Mouse (Mus musculus) cerebellum, postnatal 14 days (tissue): ENCODE measurements around the gene Gm19345.

Experiments
- DNase-seq, 2 experiments: peaks; one replicate each; pipeline ENCODE4 v3.0.0; 2021; ENCODE audit warnings: mixed read lengths in 2 of 2

Gm19345 gene

GRCm38 (mm10) chr7:19851858-19852570 lies at the start of gene Gm19345:
Gene Gm19345, plus strand, starts transcription at chr7:19852003.
- peak; percentile 14 to 20 for DNase-seq

DNA sequence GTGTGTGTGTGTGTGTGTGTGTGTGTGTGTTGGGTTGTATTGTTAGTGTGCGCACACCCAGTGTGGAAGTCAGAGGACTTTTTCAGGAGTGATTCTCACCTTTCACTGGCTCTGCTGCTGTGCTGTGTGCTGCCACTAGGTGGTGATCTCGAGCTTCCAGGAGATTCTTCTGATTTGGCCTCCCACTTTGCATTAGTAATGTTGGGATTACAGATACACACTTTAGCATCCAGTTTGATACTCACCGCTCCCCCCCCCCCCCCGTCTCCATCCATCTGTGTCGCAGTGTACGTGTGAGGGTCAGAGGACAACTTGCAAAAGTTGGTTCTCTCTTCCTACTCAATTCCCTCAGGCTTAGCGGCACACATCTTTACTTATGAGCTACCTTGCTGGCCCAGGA lies 48.8 kb upstream of the Gm19345 start:
- DNase-seq, result peak; percentile 79 to 87

- DNase-seq, result no peak
Measured at GRCm38 (mm10) chr7:19806356-19806969, 45.3 kb upstream of the Gm19345 start.

DNA sequence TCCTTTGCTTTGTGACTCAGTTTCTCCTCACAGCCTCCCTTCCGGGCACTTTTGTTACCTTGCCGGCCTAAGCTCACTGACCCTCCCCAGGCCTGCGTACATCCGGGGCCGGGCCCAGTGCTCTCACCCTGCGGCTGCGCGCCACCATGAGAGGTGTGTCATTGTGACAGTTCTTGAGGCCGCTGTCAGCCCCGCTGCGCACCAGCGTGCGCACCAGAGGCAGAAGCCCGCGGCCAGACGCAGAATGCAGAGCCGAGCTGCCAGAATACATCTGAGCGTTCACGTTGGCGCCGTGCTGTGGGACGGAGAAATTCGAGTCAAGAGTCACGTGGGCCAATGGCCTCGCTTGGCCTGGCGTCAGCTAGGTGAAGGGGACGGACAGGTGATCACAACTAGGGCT lies 42.4 kb upstream of the Gm19345 start:
- DNase-seq, result peak; percentile 18 to 22

DNA sequence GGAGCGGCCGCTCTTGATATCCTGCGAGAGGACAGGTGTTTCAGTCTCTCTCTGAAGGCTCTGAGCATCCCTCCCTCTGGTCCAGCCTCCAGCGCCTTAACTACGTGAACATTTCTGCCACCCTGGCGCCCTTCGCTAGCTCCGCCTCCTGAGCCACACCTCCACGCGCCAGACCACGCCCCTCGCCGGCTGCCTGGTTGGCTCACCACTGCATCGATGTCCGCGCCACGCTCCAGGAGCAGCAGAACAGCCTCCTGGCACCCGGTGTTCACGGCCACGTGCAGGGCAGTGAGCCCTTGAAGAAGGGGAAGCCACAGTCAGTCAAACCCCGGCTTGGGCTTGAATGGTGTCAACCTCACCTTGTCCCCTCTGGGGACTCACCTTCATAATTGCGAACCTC lies 40.7 kb upstream of the Gm19345 start:
- DNase-seq, result peak; percentile 51 to 70

GRCm38 (mm10) chr7:19813161-19813560 lies 38.6 kb upstream of the Gm19345 start:
- no peak for DNase-seq

DNA sequence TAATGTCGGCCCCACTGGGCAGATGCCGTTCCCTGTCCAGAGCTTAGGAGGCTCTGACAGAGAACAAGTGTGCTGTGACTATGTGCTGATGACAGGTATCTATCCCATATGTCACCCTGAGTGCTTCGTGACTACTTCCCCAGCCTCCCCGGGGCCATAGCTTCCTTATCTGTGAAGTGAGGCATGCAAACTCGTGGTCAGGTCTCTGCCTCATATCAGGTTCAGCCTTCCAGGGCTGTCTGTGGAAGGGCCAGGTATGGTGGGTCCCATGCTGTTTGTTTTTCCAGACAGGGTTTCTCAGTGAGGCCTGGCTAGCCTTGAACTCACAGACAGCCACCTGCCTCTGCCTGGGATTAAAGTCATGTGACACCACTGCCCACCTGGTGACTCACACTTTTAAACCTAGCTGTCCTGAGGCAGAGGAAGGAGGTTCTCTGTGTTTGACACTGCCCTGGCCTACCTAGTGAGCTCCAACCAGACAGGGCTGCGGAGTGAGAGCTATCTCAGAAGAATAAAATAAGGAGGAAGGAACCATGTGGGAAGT lies 38.2 kb upstream of the Gm19345 start:
- no peak for DNase-seq

DNA sequence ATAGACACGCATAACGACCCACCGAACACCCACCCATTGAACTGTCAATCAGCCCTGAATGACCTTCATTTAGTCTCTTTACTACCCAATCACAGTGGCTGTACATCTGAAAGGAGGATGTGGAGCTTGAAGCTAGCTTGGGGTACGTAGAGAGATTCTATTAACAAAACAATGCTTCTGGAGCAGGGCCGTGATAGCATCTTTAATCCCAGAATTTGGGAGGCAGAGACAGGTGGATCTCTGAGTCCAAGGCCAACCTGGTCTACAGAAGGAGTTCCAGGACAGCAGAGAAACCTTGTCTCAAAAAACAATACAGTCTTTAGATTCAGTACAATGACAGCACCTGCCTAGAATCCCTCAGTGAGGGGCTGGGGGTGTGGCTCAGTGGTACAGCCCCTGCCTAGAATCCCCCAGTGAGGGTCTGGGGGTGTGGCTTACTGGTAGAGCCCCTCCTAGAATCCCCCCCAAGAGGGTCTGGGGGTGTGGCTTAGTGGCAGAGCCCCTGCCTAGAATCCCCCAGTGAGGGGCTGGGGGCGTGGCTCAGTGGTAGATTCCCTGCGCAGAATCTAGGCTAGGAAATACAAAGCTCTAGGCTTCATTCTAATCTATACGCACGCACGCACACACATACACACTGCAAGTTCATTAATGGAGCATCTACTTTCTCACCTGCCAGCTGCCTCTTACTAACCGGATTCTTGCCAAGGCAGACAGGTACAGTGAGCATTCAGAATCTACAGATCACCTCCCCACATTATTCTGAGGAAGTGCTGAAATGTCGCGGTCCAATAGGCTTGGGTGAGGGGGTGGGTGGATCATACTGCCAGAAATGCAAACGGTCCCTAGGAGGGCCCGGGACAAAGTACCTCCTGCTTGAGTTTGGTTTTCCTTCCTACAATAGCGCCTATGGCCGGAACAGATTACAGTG lies 36.2 kb upstream of the Gm19345 start:
- no peak for DNase-seq

DNA sequence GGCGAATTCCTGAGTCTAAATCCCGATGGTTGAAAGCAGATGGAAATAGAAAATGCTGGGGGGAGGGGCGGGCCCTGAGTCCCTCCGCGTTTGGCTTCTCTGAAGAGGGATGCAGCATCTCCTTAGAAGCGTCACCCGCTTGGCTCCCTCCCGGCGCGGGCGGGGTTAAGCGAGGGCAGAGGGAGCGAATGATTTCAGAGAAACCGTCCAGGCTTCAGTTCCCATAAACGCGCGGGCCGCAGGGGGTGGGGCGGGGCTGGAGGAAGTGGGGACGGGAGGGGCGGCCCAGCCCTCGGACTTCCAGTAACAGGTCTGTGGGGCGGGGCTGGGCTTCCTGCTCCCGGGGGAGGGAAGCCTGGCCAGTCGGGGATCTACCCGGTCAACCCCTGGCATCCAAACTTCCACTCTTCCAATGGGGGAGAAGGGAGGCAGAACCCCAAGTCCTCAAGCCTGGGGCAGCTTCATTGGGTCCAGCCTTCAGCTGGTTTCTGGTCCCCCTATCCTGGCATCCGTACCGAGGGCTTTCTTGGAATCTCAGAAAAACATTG lies 35.5 kb upstream of the Gm19345 start:
- DNase-seq, result peak; percentile 49 to 69

DNA sequence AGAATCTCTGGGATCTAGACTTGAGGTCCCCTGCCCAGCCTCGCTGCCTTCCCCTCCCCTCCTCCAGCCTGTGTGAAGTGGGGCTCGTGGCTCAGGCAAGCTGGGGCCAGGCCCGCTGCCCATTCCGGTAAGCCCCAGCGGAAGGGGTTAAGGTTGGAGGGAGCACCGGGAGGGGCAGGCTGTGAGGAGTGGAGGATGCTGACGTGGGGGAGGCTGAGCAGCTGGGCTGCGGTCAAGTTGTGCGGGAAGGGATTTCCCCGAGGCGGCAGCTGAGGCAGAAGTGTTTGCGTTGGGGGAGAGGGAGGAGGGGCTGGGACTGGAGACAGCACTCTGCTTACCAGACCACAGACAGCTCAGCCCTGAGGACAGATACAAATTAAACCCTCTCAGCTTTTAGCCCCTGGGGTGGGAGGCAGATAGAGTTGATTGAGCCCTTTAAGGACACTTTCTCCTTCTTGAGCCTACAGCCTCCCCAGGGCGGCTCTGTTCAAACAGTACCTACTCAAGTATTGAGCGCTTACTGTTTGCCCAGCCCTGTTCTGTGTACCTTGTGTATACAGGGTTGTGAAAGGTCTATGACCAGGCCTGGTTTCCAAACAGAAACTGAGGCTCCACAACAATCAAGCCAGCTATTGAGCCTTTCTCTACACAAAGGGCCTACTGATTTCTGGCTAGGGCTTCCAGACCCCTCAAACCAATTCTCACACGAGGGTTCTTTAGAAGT lies 34.3 kb upstream of the Gm19345 start:
- no peak for DNase-seq

- DNase-seq, result no peak
Measured at GRCm38 (mm10) chr7:19818440-19818839, 33.4 kb upstream of the Gm19345 start.

- no peak for DNase-seq
Measured at GRCm38 (mm10) chr7:19818875-19819274, 32.9 kb upstream of the Gm19345 start.

DNA sequence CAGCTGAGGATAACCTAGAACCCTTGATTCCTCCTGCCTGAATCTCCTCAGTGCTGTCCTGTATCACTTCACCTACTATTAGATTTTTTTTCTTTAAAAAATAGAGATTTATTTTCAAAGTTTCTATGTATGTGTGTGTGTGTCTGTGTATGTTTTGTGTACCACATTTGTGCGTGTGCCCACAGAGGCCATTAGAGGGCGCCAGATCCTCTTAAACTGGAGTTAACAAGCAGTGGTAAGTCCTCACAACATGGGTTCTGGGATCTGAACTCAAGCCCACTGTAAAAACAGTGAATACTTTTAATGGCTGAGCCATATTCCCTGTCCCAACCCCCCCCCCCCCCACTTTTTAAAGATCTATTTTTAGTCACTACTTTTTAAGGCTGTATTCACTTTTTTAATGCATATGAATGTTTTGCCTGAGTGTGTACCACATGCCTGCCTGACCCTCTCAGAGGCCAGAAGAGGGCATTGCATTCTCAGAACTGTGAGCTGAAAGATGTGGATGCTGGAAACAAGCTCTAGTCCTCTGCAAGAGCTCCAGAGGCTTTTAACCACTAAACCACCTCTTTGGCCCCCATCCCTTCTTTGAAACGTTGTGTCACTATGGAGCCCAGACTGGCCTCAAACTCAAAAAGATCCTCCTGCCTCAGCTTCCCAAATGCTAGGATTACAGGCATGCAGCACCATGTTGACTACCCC lies 31.3 kb upstream of the Gm19345 start:
- DNase-seq, result no peak

- DNase-seq, result no peak
Measured at GRCm38 (mm10) chr7:19821633-19822032, 30.2 kb upstream of the Gm19345 start.

GRCm38 (mm10) chr7:19822193-19822592 lies 29.6 kb upstream of the Gm19345 start:
- DNase-seq, result no peak

DNA sequence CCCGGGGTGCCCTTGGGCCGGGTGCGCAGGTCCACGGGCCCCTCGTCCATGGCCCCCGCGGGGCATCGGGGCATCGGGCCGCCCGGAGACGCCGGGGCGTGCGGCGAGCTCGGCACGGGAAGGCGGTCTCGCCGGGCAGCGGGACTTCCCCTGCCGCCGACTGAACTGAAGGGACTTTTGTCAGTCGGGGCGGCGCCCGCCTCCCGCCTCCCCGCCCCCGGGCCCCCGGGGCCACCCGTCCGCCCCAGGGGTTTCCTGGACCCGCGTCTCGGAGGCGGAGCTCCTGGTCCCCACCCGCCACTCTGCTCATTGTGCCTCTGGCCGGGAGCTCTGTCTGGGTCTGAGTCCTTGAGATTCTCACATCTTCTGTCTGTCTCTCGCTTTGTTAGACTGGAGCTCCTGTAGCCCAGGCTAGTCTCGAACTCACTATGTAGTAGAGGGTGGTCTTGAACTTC lies 29.2 kb upstream of the Gm19345 start, which contains the start of gene Bcl3:
Gene Bcl3, minus strand, starts transcription at position 167 of the 455 bp plus-strand sequence.
- DNase-seq, result no peak

- DNase-seq, result no peak
Measured at GRCm38 (mm10) chr7:19823256-19824181, 28.3 kb upstream of the Gm19345 start.

DNA sequence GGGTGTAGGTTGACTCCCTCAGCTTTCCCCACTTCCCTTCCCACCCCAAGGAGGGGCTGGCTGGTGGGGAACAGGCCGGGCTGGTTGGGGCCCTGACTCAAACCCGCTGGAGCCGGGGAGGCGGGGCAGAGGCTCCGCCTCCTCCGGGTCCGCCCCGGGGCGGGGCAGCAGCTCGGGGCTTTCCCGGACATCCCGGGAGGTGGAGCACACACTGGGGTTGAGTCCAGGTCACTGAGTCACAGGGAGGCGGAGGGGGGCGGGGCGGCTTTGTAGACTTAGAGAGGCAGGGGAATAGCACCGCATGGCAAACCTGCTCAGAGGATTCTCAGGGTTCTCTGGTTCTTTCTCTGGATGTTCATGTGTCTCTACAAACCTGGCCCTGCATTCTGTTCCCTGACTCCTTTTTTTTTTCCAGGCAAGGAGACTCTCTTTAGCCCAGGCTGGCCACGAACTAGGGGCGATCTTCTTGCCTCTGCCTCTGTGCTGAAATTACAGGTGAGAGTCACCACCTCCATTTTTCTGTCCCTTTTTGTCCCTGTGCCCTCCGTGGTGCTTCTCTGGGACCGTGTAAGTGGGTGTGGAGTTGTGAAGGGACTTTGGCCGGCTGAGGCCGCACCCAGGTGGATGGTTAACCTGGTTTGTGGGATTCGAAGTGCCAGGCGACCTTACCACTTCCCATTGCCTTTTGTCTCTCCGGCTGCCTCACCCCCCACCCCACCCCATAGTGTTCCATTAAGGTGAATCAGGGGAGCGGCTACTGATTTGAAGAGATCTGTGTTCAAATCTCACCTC lies 27.4 kb upstream of the Gm19345 start:
- peak in 1 of 2 experiments; percentile 46 for DNase-seq

- no peak for DNase-seq
Measured at GRCm38 (mm10) chr7:19826756-19827155, 25.0 kb upstream of the Gm19345 start.
